Mouse (Mus musculus) inflammation-experienced regulatory T-cells (primary cell): ENCODE data around the gene Ankdd1a. TPM values are rescaled to one million over a fixed set of nuclear protein-coding genes. Genes with fewer than 3 reads are reported as not detected.

Source experiments
- polyA plus RNA-seq, 2 experiments: library from polyadenylated mRNA; unstranded; fragments of 100-300 nt; shearing (Covaris generic); gene quantifications; one replicate each; pipeline ENCODE4 v1.2.1; 2017

The Ankdd1a gene
- under 1 TPM; 0.13 to 0.31 TPM for polyA plus RNA-seq

DNA sequence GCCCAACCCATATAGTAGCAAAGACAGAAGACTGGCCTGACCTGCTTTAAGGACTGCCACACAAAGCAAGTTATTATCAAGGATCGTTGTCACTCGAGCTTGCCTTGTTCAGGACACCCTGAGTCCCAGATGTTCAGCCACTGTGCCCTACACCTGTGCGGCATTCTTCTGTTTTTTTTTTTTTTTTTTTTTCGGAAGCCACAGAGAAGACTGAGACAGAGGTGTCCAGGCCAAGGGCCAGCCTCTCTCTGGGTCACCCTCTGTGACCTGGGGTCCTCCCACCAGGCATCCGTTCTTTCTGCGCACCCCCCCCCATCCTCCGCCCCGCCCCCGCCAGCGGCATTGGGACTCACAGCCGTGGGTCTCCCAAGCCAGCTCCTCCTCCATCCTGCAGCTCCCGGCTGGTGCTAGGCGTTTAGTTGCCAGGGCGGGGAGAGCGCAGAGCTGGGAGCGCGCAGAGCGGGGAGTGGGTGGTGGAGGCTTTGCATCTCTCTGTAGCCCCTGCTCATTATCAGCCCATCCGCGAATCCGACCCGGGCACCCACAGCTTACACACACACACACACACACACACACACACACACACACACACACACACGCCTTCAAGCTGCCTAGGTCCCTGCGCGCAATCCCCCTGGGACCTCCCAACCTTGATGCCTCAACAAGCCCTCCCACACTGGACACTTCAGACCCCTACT lies at the start of gene Ankdd1a:
Ankdd1a (minus strand) TSS at position 387 of the 698 bp plus-strand sequence.

DNA sequence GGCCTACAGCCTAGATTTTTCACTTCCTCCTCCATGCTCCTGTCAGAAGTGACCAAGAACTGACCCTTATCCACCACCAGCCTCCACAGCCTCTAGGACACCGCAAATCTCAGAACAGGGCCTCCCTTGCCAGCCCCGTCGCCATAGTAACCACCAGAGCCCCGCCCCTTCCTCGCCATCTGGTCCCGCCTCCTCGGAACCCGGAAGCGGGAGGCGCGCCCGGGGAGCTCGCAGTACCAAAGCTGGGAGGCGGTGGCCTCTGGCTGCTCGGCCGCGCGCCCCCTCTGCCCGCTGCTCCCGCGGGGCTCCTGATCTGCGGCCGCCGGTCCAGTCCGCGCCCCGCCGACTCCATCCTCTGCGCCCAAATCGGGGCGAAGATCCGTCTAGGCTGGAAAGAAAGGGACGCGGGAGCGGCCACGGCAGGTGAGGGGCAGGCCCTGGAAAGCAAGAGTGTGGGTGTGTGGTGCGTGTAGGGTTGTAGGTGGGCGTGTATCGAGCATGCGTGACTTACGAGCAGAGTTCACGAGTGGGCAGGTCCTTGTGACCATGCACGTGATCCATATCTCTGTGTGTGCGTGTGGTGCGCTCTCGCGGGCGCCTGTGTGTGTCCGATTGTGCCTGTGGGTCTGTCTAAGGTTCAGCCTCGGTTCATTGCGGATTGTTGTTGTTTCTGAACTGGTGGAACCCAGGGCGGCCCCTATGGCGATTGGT lies 59.1 kb downstream of the Ankdd1a start, which contains the start of gene Spg21:
Spg21 (plus strand) TSS at position 216 of the 711 bp plus-strand sequence.

Other genes with a start within 250 kb of the Ankdd1a start
- 10 to 100 TPM; 43.3 to 62.3 TPM for gene Clpx, start 225.9 kb downstream of the Ankdd1a start, polyA plus RNA-seq
- 10 to 100 TPM; 37.1 to 44.0 TPM for gene Pdcd7, start 174.1 kb downstream of the Ankdd1a start, polyA plus RNA-seq
- gene Ubap1l, start 159.2 kb downstream of the Ankdd1a start, polyA plus RNA-seq = not detected
- under 1 TPM in 1 of 2 experiments, not detected in 1; 0.19 TPM for gene Kbtbd13, start 128.5 kb downstream of the Ankdd1a start, polyA plus RNA-seq
- 1 to 10 TPM in 1 of 2 experiments, under 1 TPM in 1; 0.49 to 2.1 TPM for gene Rasl12, start 121.7 kb downstream of the Ankdd1a start, polyA plus RNA-seq
- gene Slc51b, start 97.2 kb downstream of the Ankdd1a start, polyA plus RNA-seq = under 1 TPM in 1 of 2 experiments, not detected in 1; 0.55 TPM
- 10 to 100 TPM; 36.6 to 46.7 TPM for gene Mtfmt, start 84.4 kb downstream of the Ankdd1a start, polyA plus RNA-seq
- gene Spg21, start 59.2 kb downstream of the Ankdd1a start, polyA plus RNA-seq = 100 to 1,000 TPM; 124 to 138 TPM
- gene Plekho2, start 59.8 kb upstream of the Ankdd1a start, polyA plus RNA-seq = 10 to 100 TPM; 70.1 to 71.2 TPM
- gene Pif1, start 67.0 kb upstream of the Ankdd1a start, polyA plus RNA-seq = 1 to 10 TPM in 1 of 2 experiments, under 1 TPM in 1; 0.96 to 2.6 TPM
- under 1 TPM in 1 of 2 experiments, not detected in 1; 0.27 TPM for gene Rbpms2, start 109.5 kb upstream of the Ankdd1a start, polyA plus RNA-seq
- gene Oaz2, start 147.8 kb upstream of the Ankdd1a start, polyA plus RNA-seq = 100 to 1,000 TPM in 1 of 2 experiments, 10 to 100 TPM in 1; 81.4 to 128 TPM